Mouse (Mus musculus): ENCODE measurements around the gene Ralbp1. TPM values are rescaled to one million over a fixed set of nuclear protein-coding genes. Genes with fewer than 3 reads are reported as not detected.
A peak's percentile ranks its signal among the peaks of the same experiment; 100 is the strongest.

Gene Ralbp1
- polyA plus RNA-seq, 1 experiment from 2014 or later = 155 TPM

DNA sequence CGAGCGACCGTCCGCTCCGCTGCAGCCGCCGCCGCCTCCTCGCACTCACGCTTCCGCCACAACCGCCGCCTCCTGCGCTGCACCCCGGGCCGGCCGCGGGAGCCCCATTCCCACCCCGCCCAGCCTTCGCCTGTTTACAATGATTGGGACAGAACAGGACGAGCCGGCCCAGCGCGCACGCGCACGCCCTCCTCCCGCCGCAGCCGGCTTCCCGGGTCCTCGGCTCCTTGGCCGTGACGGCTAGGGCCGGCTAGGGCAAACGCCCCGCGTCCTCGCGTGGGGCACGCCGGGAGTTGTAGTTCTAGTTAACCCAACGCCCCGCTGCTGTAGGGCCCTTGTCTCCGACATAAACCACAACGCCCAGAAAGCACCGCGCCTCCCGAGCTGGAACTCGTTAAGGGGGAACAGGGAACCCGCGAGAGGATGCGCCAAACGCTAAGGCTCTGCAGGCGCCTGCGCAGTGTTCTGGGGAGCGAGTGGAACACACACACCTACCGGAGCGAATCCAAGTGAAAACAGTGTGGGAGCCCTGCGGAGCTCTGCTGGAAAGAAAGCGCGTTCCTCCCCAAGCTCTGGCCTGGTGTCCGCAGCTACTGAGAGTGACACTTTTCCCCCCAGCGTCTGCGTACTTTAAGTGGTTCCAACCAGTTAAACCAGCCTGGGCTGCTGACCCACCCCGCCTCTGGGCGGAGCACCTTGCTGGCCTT is 754 bp downstream of the Ralbp1 start:
- peak; percentile 98 for ATAC-seq
- Histone ChIP-seq H3K27me3 (replicated peaks; ENCODE audit: insufficient read depth, low read length) (no peaks in the 10 kb centered on the region), H3K36me3 (ENCODE audit: insufficient read depth, low read length) (no peaks in the 10 kb centered on the region), H3K9ac (replicated peaks; ENCODE audit: low read depth) (peak overlapping the region; percentile 89), H3K4me2 (replicated peaks; ENCODE audit: low read depth, low read length) (peak overlapping the region; percentile 91), H3K4me1 (ENCODE audit: insufficient read depth, low read depth, low read length) (peaks cover 8% of the 10 kb centered on the region), H3K27ac (ENCODE audit: low read length) (peak overlapping the region; percentile 96), H3K9me3 (ENCODE audit: low read length) (no peaks in the 10 kb centered on the region), H3K4me3 (ENCODE audit: low read depth, low read length) (peak overlapping the region; percentile 97)
- under 1% methylated on average over 50 of the region's 67 CpGs for WGBS
- DNase-seq (ENCODE audit: low spot score) = peak; percentile 99
- TF ChIP-seq EP300 (IDR thresholded peaks at IDR 0.05) (peak; percentile 58; the same call in 1 of the 2 replicates), CTCF (IDR thresholded peaks at IDR 0.05) (peak; percentile 38)

DNA sequence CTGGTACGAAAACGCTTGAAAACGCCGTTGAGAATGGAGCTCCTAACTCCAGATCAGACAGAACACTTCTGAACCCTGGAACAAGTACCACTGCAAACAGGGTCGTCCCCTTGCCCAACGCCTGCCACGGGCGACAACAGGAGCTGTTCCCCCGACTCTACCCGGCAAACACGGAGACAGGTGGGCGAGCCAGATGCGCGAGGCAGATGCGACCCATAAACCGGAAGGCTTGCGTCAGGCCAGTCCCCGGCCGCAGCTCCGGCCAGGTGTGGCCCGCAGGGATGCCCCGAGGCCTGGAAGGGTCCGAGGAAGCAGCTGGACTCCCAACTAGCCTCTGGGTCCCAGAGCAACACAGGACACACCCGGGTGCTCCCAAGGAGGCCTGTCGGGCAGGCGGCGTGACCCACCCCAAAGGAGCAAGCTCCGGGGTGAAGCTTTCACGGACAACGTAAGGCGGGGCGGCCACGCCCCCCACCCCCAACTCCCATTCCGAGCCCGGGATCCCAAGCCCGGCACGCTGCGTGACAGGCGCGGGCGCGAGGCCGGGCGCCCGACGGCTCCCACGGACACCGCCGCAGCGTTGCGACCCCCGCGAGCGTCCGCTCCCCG is 1.4 kb downstream of the Ralbp1 start:
- Histone ChIP-seq H3K9me3 (ENCODE audit: low read length) (no peaks in the 10 kb centered on the region), H3K27ac (ENCODE audit: low read length) (peak overlapping the region; percentile 94), H3K9ac (replicated peaks; ENCODE audit: low read depth) (peak overlapping the region; percentile 89), H3K4me1 (ENCODE audit: insufficient read depth, low read depth, low read length) (peaks cover 8% of the 10 kb centered on the region), H3K4me2 (replicated peaks; ENCODE audit: low read depth, low read length) (peak overlapping the region; percentile 91), H3K27me3 (replicated peaks; ENCODE audit: insufficient read depth, low read length) (no peaks in the 10 kb centered on the region), H3K36me3 (ENCODE audit: insufficient read depth, low read length) (no peaks in the 10 kb centered on the region), H3K4me3 (ENCODE audit: low read depth, low read length) (peak overlapping the region; percentile 97)
- 2% methylated on average over 32 of the region's 56 CpGs for WGBS
- ATAC-seq (peak; percentile 11), DNase-seq (ENCODE audit: low spot score) (peak; percentile 63)
- TF ChIP-seq CTCF (IDR thresholded peaks at IDR 0.05) = no peak
- no peak for TF ChIP-seq EP300 (IDR thresholded peaks at IDR 0.05)

- 63% methylated on average over 6 of the region's 6 CpGs for WGBS
- DNase-seq (ENCODE audit: low spot score) (no peak), ATAC-seq (no peak)
- Histone ChIP-seq H3K9me3 (ENCODE audit: low read length) (no peaks in the 10 kb centered on the region), H3K4me3 (ENCODE audit: low read depth, low read length) (no peak overlapping the region), H3K36me3 (ENCODE audit: insufficient read depth, low read length) (no peaks in the 10 kb centered on the region), H3K27me3 (replicated peaks; ENCODE audit: insufficient read depth, low read length) (no peaks in the 10 kb centered on the region), H3K4me1 (ENCODE audit: insufficient read depth, low read depth, low read length) (no peaks in the 10 kb centered on the region; the same call in 1 of the 2 replicates), H3K9ac (replicated peaks; ENCODE audit: low read depth) (no peak overlapping the region), H3K27ac (ENCODE audit: low read length) (no peak overlapping the region), H3K4me2 (replicated peaks; ENCODE audit: low read depth, low read length) (no peak overlapping the region)
- TF ChIP-seq EP300 (IDR thresholded peaks at IDR 0.05) = no peak
Measured at GRCm38 (mm10) chr17:65877026-65877425, 8.6 kb downstream of the Ralbp1 start.

DNA sequence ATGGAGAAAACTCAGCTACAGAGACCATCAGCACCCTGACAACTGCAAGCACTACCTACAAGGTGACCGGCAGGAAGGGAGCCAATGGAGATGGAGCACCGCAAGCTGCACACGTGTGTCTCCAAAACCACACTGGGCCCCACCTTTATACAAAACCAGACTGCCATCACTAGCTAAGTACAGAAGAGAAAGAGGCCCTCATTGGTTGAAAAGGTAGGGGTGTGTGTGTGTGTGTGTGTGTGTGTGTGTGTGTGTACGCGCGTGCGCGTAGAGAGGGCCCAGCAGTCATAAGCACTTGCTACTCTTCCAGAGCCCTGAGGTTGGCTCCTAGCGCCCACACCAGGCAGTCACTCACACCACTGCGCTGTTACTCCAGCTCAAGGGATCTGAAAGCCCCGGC is 11.8 kb downstream of the Ralbp1 start:
- Histone ChIP-seq H3K4me1 (ENCODE audit: insufficient read depth, low read depth, low read length) (no peaks in the 10 kb centered on the region; the same call in 1 of the 2 replicates), H3K4me2 (replicated peaks; ENCODE audit: low read depth, low read length) (no peak overlapping the region), H3K9ac (replicated peaks; ENCODE audit: low read depth) (no peak overlapping the region), H3K4me3 (ENCODE audit: low read depth, low read length) (no peak overlapping the region), H3K27ac (ENCODE audit: low read length) (no peak overlapping the region), H3K9me3 (ENCODE audit: low read length) (no peaks in the 10 kb centered on the region), H3K27me3 (replicated peaks; ENCODE audit: insufficient read depth, low read length) (no peaks in the 10 kb centered on the region), H3K36me3 (ENCODE audit: insufficient read depth, low read length) (no peaks in the 10 kb centered on the region)
- TF ChIP-seq CTCF (IDR thresholded peaks at IDR 0.05) (no peak), EP300 (IDR thresholded peaks at IDR 0.05) (no peak)
- 86% methylated on average over 11 of the region's 11 CpGs for WGBS
- DNase-seq (ENCODE audit: low spot score) (no peak), ATAC-seq (no peak)

- ATAC-seq (no peak), DNase-seq (ENCODE audit: low spot score) (no peak)
- no peak overlapping the region for H3K27ac ChIP-seq (ENCODE audit: low read length)
- no peak overlapping the region for H3K4me3 ChIP-seq (ENCODE audit: low read depth, low read length)
- 74% methylated on average over 4 of the region's 4 CpGs for WGBS
- no peaks in the 10 kb centered on the region for H3K9me3 ChIP-seq (ENCODE audit: low read length)
- H3K9ac ChIP-seq (replicated peaks; ENCODE audit: low read depth) = no peak overlapping the region
- H3K4me1 ChIP-seq (ENCODE audit: insufficient read depth, low read depth, low read length) = no peaks in the 10 kb centered on the region; the same call in 1 of the 2 replicates
- no peak for TF ChIP-seq EP300 (IDR thresholded peaks at IDR 0.05)
- TF ChIP-seq CTCF (IDR thresholded peaks at IDR 0.05) = no peak
- no peaks in the 10 kb centered on the region for H3K27me3 ChIP-seq (replicated peaks; ENCODE audit: insufficient read depth, low read length)
- no peaks in the 10 kb centered on the region for H3K36me3 ChIP-seq (ENCODE audit: insufficient read depth, low read length)
- H3K4me2 ChIP-seq (replicated peaks; ENCODE audit: low read depth, low read length) = no peak overlapping the region
Measured at GRCm38 (mm10) chr17:65873156-65873555, 12.4 kb downstream of the Ralbp1 start.

- no peaks in the 10 kb centered on the region for H3K36me3 ChIP-seq (ENCODE audit: insufficient read depth, low read length)
- no peaks in the 10 kb centered on the region for H3K27me3 ChIP-seq (replicated peaks; ENCODE audit: insufficient read depth, low read length)
- peak; percentile 63; the same call in 1 of the 2 replicates for ATAC-seq
- no peaks in the 10 kb centered on the region; the same call in 1 of the 2 replicates for H3K4me1 ChIP-seq (ENCODE audit: insufficient read depth, low read depth, low read length)
- peak; percentile 51 for DNase-seq (ENCODE audit: low spot score)
- no peaks in the 10 kb centered on the region for H3K9me3 ChIP-seq (ENCODE audit: low read length)
- H3K4me2 ChIP-seq (replicated peaks; ENCODE audit: low read depth, low read length) = no peak overlapping the region
- H3K27ac ChIP-seq (ENCODE audit: low read length) = no peak overlapping the region
- WGBS = 37% methylated on average over 6 of the region's 6 CpGs
- TF ChIP-seq CTCF (IDR thresholded peaks at IDR 0.05) (peak; percentile 81), EP300 (IDR thresholded peaks at IDR 0.05) (no peak)
- no peak overlapping the region for H3K4me3 ChIP-seq (ENCODE audit: low read depth, low read length)
- H3K9ac ChIP-seq (replicated peaks; ENCODE audit: low read depth) = no peak overlapping the region
Measured at GRCm38 (mm10) chr17:65872652-65873051, 12.9 kb downstream of the Ralbp1 start.
